Mouse (Mus musculus): ENCODE measurements around the gene Klrb1f. TPM values are rescaled to one million over a fixed set of nuclear protein-coding genes. Genes with fewer than 3 reads are reported as not detected.
"Not testable (repeated sequence)": the region's sequence is repeated elsewhere in the genome, so short reads cannot be mapped to it uniquely, and the experiment has no call there.

The Klrb1f gene
- polyA plus RNA-seq, 1 experiment from 2014 or later, result 0.34 TPM

DNA sequence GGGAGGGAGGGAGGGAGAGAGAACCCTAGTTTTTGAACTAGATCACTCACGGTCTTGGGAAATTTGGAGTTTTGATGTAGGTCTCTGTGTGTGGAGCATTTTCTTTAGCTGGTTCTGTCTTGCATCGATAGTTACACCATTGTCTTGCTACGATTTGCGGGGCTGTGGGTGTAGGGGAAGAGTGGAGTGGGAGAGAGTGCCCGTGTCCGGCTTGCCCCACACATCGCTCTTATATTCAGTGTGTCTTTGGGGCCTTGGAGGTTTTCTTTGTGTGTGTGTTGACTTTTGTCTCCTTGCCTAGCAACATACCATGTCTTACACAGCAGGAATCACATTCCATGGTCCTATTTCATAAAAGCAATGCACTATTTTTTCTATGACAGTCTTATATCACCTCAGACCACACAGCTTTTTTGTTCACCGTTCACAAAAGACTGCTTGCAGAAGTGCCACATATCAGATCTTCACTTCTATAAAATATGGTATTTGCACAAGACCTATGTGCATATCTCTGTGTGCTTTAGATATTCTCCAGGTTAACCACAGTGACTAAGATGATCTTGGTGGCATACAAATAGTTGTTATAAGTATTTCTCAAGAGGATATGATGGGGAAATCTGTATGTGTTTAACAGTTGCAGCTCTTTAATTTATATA lies 4.0 kb downstream of the Klrb1f start:
- under 1% methylated on average over 8 of the region's 8 CpGs for WGBS
- H3K4me2 ChIP-seq, result peak overlapping the region; percentile 70
- H3K9me3 ChIP-seq, result no peaks in the 10 kb centered on the region
- no peaks in the 10 kb centered on the region for H3K27me3 ChIP-seq
- peaks cover 5% of the 10 kb centered on the region; the same call in 1 of the 2 replicates for H3K4me1 ChIP-seq (replicated peaks)
- ATAC-seq (ENCODE audit: low FRiP score, low read depth), result peak; percentile 68; the same call in 1 of the 2 replicates
- H3K9ac ChIP-seq, result peak overlapping the region; percentile 36
- peak overlapping the region; percentile 38 for H3K4me3 ChIP-seq
- no peaks in the 10 kb centered on the region for H3K36me3 ChIP-seq
- H3K27ac ChIP-seq (replicated peaks), result peak overlapping the region; percentile 53

DNA sequence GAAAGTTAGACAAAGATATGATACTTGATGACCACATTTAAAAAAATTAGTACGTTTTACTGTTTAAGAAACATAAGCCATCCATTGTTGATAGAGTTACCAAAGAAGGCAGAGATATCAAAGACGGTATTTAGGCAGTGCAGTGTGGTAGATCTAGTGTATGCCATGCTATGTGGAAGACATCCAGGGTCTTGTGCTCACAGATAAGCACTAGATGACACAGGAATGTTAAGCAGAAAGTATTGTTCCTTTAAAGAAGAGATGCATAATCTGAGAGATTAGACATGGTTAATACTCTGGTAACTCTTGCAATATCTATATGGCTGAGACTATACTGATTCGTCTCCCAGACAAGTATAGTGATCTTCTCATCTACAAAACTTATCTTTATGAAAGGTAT lies 5.4 kb downstream of the Klrb1f start:
- Histone ChIP-seq H3K9me3 (no peaks in the 10 kb centered on the region), H3K4me3 (no peak overlapping the region), H3K4me1 (replicated peaks) (peaks cover 5% of the 10 kb centered on the region; the same call in 1 of the 2 replicates), H3K9ac (no peak overlapping the region), H3K27ac (replicated peaks) (no peak overlapping the region), H3K36me3 (no peaks in the 10 kb centered on the region), H3K27me3 (no peaks in the 10 kb centered on the region), H3K4me2 (no peak overlapping the region)
- 90% methylated on average over 3 of the region's 3 CpGs for WGBS
- ATAC-seq (ENCODE audit: low FRiP score, low read depth), result no peak

DNA sequence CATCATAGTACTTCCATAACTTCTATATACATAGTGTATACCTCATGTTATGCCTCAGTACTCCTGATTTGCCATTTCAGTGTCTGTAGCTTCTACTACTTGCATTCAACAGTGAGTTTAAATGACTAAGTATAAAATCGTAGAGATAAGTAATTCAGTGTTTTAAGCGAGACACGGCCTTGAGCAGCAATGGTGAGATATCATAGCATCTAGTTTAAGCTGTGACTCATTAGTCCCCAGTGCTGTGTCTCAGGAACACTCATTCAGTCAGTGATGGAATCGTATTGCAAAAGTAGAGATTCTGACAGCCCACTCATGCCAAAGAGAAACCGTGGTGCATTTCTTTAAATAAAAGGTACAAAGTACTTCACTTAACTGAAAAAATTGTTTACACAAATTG lies 6.0 kb downstream of the Klrb1f start:
- H3K4me2 ChIP-seq, result no peak overlapping the region
- no peaks in the 10 kb centered on the region for H3K27me3 ChIP-seq
- H3K9ac ChIP-seq, result no peak overlapping the region
- H3K4me3 ChIP-seq, result no peak overlapping the region
- peaks cover 5% of the 10 kb centered on the region; the same call in 1 of the 2 replicates for H3K4me1 ChIP-seq (replicated peaks)
- 95% methylated on average over 5 of the region's 5 CpGs for WGBS
- no peaks in the 10 kb centered on the region for H3K9me3 ChIP-seq
- ATAC-seq (ENCODE audit: low FRiP score, low read depth), result no peak
- H3K27ac ChIP-seq (replicated peaks), result no peak overlapping the region
- H3K36me3 ChIP-seq, result no peaks in the 10 kb centered on the region

DNA sequence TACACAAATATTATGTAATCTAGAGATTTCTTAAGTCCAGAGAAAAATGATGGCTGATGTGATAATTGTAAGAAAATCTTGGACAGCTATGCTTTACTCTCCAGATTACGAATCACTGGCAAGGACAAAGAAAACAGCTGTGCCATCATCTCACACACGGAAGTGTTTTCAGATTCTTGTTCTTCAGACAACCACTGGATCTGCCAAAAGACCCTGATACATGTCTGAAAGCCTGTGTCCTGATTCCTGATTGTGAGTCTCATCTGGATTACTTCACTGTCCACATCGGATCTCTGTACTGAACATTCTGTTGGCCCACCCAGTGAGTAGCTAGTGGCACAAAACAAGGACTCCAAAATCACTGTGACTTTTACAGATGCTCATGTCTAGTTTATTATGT lies 10.5 kb downstream of the Klrb1f start:
- Histone ChIP-seq H3K4me2 (no peak overlapping the region), H3K9ac (no peak overlapping the region), H3K4me1 (replicated peaks) (no peaks in the 10 kb centered on the region), H3K27ac (replicated peaks) (no peak overlapping the region), H3K4me3 (no peak overlapping the region), H3K36me3 (no peaks in the 10 kb centered on the region), H3K9me3 (no peaks in the 10 kb centered on the region), H3K27me3 (no peaks in the 10 kb centered on the region)
- WGBS, result 93% methylated on average over 3 of the region's 3 CpGs
- ATAC-seq (ENCODE audit: low FRiP score, low read depth), result no peak

DNA sequence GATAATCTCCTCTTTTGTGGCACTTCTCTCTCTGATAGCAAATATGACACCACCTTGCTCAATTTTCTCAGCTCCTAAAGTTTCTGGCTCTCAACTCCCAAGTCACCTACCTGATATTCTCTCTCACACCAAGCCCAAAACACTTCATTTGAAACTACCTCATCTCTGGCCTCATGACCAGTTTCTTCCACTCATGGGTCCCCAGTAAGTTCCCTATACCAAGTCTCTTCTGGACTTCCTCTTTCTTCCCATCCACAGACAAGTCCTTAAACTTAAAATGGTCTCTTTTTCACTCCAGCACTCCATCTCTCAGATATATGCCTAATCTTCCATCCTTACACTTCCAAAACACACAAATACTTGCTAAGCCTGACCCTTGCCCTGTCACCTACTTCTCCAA lies 12.3 kb downstream of the Klrb1f start:
- Histone ChIP-seq H3K4me1 (replicated peaks) (no peaks in the 10 kb centered on the region), H3K36me3 (no peaks in the 10 kb centered on the region), H3K27ac (replicated peaks) (no peak overlapping the region), H3K4me2 (no peak overlapping the region), H3K27me3 (no peaks in the 10 kb centered on the region), H3K4me3 (no peak overlapping the region), H3K9ac (no peak overlapping the region), H3K9me3 (no peaks in the 10 kb centered on the region)
- ATAC-seq (ENCODE audit: low FRiP score, low read depth), result no peak

DNA sequence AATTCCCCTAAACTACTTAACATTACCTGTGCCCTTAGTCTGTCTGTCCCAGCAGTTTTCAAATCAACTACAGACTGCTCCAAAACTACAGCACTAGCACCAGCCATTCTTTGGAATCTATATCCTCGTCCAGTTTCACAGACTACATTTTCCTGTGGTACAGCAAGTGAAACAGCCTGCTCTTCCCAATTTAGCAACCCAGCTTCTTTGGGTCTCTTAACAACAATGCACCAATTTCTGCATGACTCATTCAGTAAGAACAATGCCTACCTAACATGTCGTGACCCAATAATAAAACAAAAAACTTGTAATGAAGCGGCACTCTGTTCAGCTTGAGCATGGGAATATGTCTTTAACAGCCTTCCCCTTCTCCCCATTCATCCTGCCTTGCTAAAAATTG lies 19.7 kb downstream of the Klrb1f start:
- no peaks in the 10 kb centered on the region for H3K4me1 ChIP-seq (replicated peaks)
- no peak overlapping the region for H3K4me2 ChIP-seq
- 69% methylated on average over 3 of the region's 3 CpGs for WGBS
- H3K4me3 ChIP-seq, result no peak overlapping the region
- H3K9ac ChIP-seq, result no peak overlapping the region
- H3K27me3 ChIP-seq, result no peaks in the 10 kb centered on the region
- no peak overlapping the region for H3K27ac ChIP-seq (replicated peaks)
- no peaks in the 10 kb centered on the region for H3K9me3 ChIP-seq
- no peaks in the 10 kb centered on the region for H3K36me3 ChIP-seq
- ATAC-seq (ENCODE audit: low FRiP score, low read depth), result no peak

DNA sequence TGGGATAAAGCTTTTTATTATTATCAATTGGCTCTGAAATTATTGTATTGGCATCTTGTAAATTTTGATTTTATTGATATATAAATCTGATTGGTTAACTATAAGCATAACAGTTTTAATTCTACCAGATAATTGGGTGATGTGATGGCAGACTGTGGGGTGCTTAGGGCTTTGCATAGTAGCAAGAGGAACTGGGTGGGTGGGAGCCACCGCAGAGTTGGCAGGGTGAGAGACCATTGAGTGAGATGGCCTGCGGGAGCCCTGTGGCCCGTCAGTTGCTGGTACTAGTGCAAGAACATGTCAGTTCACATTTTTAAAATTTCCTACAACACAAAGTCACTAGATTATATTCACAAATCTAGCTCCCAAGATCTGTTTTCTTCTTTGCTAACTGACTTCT lies 20.2 kb downstream of the Klrb1f start:
- no peak overlapping the region for H3K9ac ChIP-seq
- H3K27ac ChIP-seq (replicated peaks), result no peak overlapping the region
- WGBS, result 91% methylated on average over 3 of the region's 3 CpGs
- no peaks in the 10 kb centered on the region for H3K4me1 ChIP-seq (replicated peaks)
- no peak overlapping the region for H3K4me2 ChIP-seq
- H3K36me3 ChIP-seq, result no peaks in the 10 kb centered on the region
- H3K4me3 ChIP-seq, result no peak overlapping the region
- H3K27me3 ChIP-seq, result no peaks in the 10 kb centered on the region
- no peak for ATAC-seq (ENCODE audit: low FRiP score, low read depth)
- no peaks in the 10 kb centered on the region for H3K9me3 ChIP-seq

DNA sequence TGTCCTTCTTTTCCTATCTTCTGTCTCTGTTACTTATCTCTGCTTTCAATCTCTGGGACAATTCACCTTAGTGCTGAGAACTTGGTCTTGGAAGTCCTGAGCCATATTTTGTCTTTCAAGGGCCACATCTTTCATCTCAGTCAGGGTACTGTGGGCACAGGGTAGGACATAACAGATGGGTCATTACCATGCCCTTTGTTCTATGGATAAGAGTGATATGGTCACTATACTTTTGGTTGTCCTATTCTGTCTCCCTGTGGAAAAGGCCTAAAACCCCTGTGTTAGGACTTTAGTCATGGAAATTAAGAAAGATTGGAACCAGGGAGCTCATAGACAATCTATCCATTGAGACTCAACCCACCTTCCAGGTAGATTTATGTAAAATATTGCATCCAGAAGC lies 20.8 kb downstream of the Klrb1f start:
- Histone ChIP-seq H3K36me3 (no peaks in the 10 kb centered on the region), H3K9me3 (no peaks in the 10 kb centered on the region), H3K4me1 (replicated peaks) (no peaks in the 10 kb centered on the region), H3K4me2 (no peak overlapping the region), H3K9ac (no peak overlapping the region), H3K4me3 (no peak overlapping the region), H3K27me3 (no peaks in the 10 kb centered on the region), H3K27ac (replicated peaks) (no peak overlapping the region)
- no peak for ATAC-seq (ENCODE audit: low FRiP score, low read depth)

DNA sequence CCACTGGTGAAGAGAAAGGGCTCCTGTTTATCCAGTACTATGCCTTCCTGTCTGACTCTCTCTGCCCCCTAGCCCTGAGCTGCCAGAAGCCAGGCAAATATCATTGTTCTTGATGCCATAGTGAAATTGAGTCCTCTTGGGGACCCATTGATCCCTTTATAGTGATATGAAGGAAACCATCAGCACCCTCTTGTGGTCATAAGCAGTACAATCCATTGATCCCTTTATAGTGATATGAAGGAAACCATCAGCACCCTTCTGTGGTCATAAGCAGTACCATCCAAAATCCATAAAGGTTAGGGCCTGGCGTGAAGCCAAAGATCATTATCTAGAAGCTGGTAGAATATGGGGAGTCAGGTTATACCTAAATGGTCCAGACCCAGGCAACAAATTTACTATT lies 21.3 kb downstream of the Klrb1f start:
- Histone ChIP-seq H3K9me3 (no peaks in the 10 kb centered on the region), H3K9ac (no peak overlapping the region), H3K36me3 (no peaks in the 10 kb centered on the region), H3K27me3 (no peaks in the 10 kb centered on the region), H3K27ac (replicated peaks) (no peak overlapping the region), H3K4me3 (no peak overlapping the region), H3K4me2 (no peak overlapping the region), H3K4me1 (replicated peaks) (no peaks in the 10 kb centered on the region)
- peak; percentile 54; the same call in 1 of the 2 replicates for ATAC-seq (ENCODE audit: low FRiP score, low read depth)
- 65% methylated on average over 1 of the region's 1 CpGs for WGBS

DNA sequence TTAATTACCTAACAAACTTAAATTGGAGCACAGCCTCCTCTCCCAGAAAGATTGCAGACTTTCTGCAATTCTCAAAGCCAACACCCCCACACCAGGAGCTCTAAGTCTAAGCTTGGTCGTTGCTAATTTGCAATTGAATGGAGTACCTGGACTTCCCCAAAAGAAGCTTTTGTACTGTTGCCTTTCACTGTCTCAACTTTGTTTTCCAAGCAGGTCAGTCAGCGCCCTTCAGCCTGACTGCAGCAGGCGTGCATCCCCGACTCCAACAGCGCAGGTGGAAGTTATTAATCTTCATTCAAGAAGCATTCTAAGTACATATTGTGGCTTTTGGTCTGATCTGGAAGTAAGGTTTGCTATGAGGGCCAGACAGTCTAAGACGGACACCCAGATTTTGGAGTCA lies 39.4 kb downstream of the Klrb1f start:
- Histone ChIP-seq H3K36me3 (no peaks in the 10 kb centered on the region), H3K4me3 (no peak overlapping the region), H3K27me3 (no peaks in the 10 kb centered on the region), H3K4me1 (replicated peaks) (no peaks in the 10 kb centered on the region), H3K27ac (replicated peaks) (no peak overlapping the region), H3K9me3 (no peaks in the 10 kb centered on the region), H3K4me2 (no peak overlapping the region), H3K9ac (no peak overlapping the region)
- WGBS, result 65% methylated on average over 6 of the region's 6 CpGs
- no peak for ATAC-seq (ENCODE audit: low FRiP score, low read depth)

DNA sequence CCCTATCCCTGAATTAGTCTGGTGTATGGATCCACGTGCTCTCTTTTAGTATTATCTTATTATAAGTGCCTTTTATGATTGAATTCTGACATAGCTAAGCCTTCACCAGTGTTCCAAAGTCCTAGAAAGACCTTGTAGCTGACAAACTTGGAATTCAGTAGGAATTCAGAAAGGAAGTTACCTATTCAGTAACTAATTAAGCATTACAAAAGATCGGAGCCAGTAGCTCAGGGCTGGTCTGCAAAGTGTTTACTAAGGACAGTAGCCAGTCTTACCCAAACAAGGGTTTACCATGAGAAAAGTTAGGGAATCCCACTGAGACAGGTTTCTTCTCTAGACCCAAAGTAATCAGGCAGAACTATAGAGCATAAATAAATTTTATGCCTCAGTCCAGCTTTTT lies 40.3 kb downstream of the Klrb1f start:
- WGBS, result 87% methylated on average over 2 of the region's 2 CpGs

DNA sequence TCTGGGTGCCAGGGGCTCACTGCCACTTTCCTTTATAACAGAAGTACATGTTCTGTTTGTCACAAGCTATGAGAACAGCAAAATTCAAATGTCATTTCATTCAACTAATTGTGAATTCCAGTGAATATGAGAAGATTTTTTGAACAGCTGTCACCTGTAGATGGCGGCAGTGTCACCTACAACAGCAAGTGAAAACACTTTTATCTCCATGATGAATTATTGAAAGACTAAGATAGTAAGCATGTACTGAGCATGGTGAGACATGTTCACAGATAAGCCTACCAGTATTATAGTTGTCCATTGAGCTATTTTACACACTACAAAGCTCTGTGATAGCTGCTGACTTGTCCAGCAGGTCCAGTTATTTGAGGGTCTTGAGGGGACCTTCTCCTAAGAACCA lies 42.5 kb downstream of the Klrb1f start:
- Histone ChIP-seq H3K27me3 (no peaks in the 10 kb centered on the region), H3K4me2 (no peak overlapping the region), H3K4me3 (no peak overlapping the region), H3K27ac (replicated peaks) (no peak overlapping the region), H3K4me1 (replicated peaks) (no peaks in the 10 kb centered on the region), H3K9ac (no peak overlapping the region), H3K9me3 (no peaks in the 10 kb centered on the region), H3K36me3 (no peaks in the 10 kb centered on the region)
- WGBS, result 88% methylated on average over 1 of the region's 1 CpGs
- no peak for ATAC-seq (ENCODE audit: low FRiP score, low read depth)

More for the DNA sequence above, 40.3 kb downstream of the Klrb1f start:
- H3K9me3 ChIP-seq; H3K4me3 ChIP-seq; H3K27ac ChIP-seq (replicated peaks); ATAC-seq (ENCODE audit: low FRiP score, low read depth); H3K36me3 ChIP-seq; H3K27me3 ChIP-seq; H3K9ac ChIP-seq; H3K4me2 ChIP-seq; H3K4me1 ChIP-seq (replicated peaks): not testable (repeated sequence)

DNA sequence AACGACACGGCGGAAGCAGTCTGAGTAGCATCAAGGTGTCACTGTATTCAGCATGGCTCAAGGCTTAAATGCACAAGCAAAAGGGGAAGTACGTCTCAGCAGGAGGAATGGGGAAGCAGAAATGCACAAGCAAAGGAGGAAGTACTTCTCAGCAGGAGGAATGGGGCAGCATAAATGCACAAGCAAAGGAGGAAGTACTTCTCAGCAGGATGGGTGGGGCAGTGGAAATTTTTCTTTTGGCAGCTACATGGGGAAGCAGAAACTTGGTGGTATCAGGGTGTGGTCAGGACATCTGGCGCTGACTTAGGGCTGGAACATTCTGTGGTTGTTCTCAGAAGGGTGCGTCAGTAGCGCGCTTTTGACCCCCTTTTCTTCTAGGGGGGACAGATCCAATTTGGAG lies 42.9 kb downstream of the Klrb1f start:
- H3K4me3 ChIP-seq; H3K4me2 ChIP-seq; H3K9ac ChIP-seq; H3K27ac ChIP-seq (replicated peaks); H3K36me3 ChIP-seq; H3K4me1 ChIP-seq (replicated peaks); H3K27me3 ChIP-seq; ATAC-seq (ENCODE audit: low FRiP score, low read depth); H3K9me3 ChIP-seq: not testable (repeated sequence)
- 98% methylated on average over 8 of the region's 8 CpGs for WGBS
